Mouse (Mus musculus): ENCODE measurements around the gene Krt14. TPM values are rescaled to one million over a fixed set of nuclear protein-coding genes. Genes with fewer than 3 reads are reported as not detected.
"Not testable (repeated sequence)": the region's sequence is repeated elsewhere in the genome, so short reads cannot be mapped to it uniquely, and the experiment has no call there.

The Krt14 gene
- 0.15 and 0.22 TPM in 2 replicates for polyA plus RNA-seq (2015; fragmentation: Nextera tagmentation; extraction: Ambion mirVana)

DNA sequence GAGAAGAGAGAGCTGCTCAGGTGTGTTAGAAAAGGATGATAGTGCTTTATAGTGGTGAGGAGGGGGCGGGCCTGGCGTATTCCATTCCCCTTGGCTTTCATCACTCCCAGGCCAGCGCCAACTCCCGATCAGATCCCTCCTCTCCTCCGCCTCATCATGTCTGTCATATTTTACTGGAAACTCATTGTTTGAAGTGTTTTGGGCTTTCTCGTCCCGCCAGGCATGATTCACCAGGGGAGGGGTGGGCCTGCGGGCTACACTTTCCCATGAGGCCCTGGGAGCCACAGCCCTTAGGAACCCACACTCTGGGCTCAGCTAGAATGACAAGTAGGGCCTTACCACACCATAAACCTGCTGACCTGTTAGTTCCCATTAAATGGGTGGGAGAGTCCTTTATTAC is at the start of gene Krt14:
TSS of gene Krt14 (minus strand) at position 51 of the 400 bp plus-strand sequence.
- no peak within 1 kb of the TSS for H3K27ac ChIP-seq
- no peaks in the 10 kb centered on the region for H3K4me1 ChIP-seq (replicated peaks)
- H3K9ac ChIP-seq (replicated peaks) = no peak within 1 kb of the TSS
- H3K27me3 ChIP-seq = no peaks in the 10 kb centered on the region
- H3K36me3 ChIP-seq = no peaks in the 10 kb centered on the region
- no peak within 1 kb of the TSS for H3K4me2 ChIP-seq (replicated peaks)
- 92% methylated on average over 8 of the region's 8 CpGs for WGBS
- H3K4me3 ChIP-seq (replicated peaks) = no peak within 1 kb of the TSS
- no peak for ATAC-seq
- no peaks in the 10 kb centered on the region for H3K9me3 ChIP-seq

DNA sequence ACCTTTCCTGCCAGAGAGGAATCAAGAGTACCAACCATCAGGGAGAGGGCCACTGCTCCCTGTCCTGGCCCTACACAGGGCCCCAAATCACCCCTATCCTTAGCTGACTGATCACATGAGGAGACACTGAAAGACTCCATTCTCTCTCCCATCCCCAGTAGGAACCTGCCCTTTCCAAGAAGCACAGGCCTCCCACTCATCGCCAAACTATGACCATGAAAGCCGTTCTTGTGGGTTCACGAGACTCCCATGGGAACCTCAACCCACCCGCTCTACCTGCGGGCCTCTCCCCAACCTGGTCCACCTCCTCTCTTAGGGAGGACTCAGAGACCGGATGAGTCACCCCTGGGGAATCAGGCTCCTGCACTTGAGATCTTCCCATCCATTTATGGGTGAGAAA is 48.2 kb upstream of the Krt14 start:
- H3K9me3 ChIP-seq = no peaks in the 10 kb centered on the region
- H3K4me3 ChIP-seq (replicated peaks) = no peak overlapping the region
- H3K36me3 ChIP-seq = no peaks in the 10 kb centered on the region
- 0 out of 2 replicates have a peak, but pooled peaks cover 3% of the 10 kb centered on the region for H3K4me1 ChIP-seq (replicated peaks)
- WGBS = 97% methylated on average over 6 of the region's 6 CpGs
- H3K4me2 ChIP-seq (replicated peaks) = no peak overlapping the region
- no peak overlapping the region for H3K27ac ChIP-seq
- ATAC-seq = no peak
- H3K27me3 ChIP-seq = no peaks in the 10 kb centered on the region
- no peak overlapping the region for H3K9ac ChIP-seq (replicated peaks)

DNA sequence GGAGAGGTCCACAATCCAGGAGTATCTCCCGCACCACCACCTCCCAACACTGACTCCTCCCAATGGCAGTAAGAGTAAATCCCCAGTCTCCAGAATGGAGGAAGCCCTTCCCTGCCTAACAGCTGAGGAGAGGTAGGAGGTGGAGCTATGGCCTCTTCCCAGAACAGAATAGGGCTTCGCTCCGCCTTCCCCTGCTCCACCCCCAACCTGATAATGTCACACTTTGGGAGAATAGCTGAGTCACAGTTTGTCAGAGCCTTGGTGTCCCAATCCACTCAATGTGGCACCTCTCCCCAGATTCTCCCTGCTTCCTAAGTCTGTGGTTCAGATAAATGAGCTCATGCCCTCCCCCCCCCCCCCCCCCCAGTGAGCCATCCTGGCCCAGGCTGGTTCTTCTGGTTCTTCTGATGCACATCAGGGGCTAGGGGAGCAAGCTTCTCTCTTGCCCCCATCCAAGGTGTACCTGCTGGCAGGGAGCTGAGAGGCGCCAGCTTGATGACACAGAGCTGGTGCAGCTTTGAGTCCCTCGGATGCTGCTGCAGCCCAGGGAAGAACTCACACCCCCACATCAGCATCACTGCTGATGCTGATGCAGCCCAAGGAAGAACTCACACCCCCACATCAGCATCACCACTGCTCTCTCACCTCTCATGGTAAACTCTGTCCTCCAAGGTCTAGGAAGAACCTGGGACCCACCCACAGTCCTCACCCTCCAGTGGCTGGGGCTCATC is 47.2 kb upstream of the Krt14 start:
- H3K27ac ChIP-seq = no peak overlapping the region
- no peaks in the 10 kb centered on the region for H3K9me3 ChIP-seq
- H3K4me3 ChIP-seq (replicated peaks) = no peak overlapping the region
- no peak for ATAC-seq
- H3K4me1 ChIP-seq (replicated peaks) = 0 out of 2 replicates have a peak, but pooled peaks cover 3% of the 10 kb centered on the region
- no peak overlapping the region for H3K4me2 ChIP-seq (replicated peaks)
- H3K36me3 ChIP-seq = no peaks in the 10 kb centered on the region
- no peaks in the 10 kb centered on the region for H3K27me3 ChIP-seq
- 72% methylated on average over 5 of the region's 5 CpGs for WGBS
- H3K9ac ChIP-seq (replicated peaks) = no peak overlapping the region

DNA sequence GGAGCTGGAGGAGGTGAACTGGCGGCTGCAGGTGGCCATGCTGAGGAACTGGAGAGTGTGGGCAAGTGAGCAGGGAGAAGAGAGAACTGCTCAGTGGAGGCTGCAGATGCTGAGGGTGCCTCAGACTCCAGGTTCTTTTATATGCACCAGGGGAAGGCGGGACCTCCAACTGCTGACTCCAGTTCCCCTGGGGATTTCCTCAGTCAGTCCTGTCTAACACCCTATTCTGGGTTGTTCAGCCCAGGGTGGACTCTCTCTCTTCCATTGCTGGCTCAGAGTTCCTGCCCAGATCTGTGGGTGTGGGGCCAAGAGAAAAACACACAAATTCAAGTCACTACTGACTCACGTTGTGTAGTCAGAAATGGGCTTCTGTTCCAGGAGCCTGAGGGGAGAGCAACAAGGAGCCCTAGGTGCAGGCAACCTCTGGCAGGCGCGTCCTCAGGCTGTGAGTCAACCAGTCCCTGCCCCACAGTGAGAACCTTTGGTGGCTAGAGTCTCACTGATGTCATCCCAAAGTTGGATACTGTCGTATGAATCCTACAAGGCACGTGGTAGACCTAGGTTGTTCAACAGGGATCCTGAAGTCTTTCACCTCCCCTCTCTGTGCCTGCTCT is 41.6 kb upstream of the Krt14 start, which contains the start of gene Krt16:
TSS of gene Krt16 (minus strand) at position 51 of the 614 bp plus-strand sequence.
- WGBS = 88% methylated on average over 7 of the region's 7 CpGs
- H3K27ac ChIP-seq = no peak within 1 kb of the TSS
- no peaks in the 10 kb centered on the region for H3K4me1 ChIP-seq (replicated peaks)
- H3K36me3 ChIP-seq = no peaks in the 10 kb centered on the region
- ATAC-seq = no peak
- no peaks in the 10 kb centered on the region for H3K9me3 ChIP-seq
- no peak within 1 kb of the TSS for H3K9ac ChIP-seq (replicated peaks)
- H3K4me3 ChIP-seq (replicated peaks) = no peak within 1 kb of the TSS
- H3K27me3 ChIP-seq = no peaks in the 10 kb centered on the region
- H3K4me2 ChIP-seq (replicated peaks) = no peak within 1 kb of the TSS

DNA sequence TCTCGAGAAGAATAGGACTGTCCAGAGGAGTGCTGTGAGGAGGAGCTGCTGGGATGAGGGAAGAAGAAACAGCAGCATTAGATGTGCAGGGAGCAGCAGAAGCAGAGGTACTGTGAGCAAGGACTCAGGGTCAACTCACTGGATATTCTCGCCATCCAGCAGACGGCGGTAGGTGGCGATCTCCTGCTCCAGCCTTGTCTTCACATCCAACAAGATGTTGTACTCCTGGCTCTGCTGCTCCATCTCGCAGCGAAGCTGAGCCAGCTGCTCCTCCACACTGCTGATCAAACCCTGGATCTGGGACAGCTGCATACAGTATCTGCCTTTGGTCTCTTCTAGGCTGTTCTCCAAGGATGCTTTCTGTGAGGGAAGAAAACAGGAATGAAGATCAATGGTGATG is 39.1 kb upstream of the Krt14 start:
- H3K4me2 ChIP-seq (replicated peaks); H3K4me3 ChIP-seq (replicated peaks); H3K27me3 ChIP-seq; H3K9me3 ChIP-seq; H3K4me1 ChIP-seq (replicated peaks); H3K36me3 ChIP-seq; H3K27ac ChIP-seq; ATAC-seq; H3K9ac ChIP-seq (replicated peaks): not testable (repeated sequence)
- WGBS = 73% methylated on average over 7 of the region's 7 CpGs

DNA sequence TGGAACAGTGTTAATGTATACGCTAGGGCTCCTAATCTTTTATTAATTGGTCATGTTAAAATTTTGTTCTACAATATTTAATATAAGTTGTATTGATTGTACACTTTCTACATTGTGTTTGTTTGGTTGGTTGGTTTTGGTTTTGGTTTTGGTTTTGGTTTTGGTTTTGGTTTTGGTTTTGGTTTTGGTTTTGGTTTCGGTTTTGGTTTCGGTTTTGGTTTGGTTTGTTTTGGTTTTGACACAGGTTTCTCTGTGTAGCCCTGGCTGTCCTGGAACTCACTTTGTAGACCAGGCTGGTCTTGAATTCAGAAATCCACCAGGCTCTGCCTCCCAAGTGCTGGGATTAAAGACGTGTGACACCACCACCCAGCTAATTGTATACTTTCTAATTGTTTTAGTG is 32.9 kb upstream of the Krt14 start:
- not testable (repeated sequence) for H3K4me3 ChIP-seq (replicated peaks); ATAC-seq; H3K27me3 ChIP-seq; H3K9me3 ChIP-seq; H3K9ac ChIP-seq (replicated peaks); H3K36me3 ChIP-seq; H3K4me1 ChIP-seq (replicated peaks); H3K4me2 ChIP-seq (replicated peaks); H3K27ac ChIP-seq
- WGBS = 90% methylated on average over 4 of the region's 4 CpGs

DNA sequence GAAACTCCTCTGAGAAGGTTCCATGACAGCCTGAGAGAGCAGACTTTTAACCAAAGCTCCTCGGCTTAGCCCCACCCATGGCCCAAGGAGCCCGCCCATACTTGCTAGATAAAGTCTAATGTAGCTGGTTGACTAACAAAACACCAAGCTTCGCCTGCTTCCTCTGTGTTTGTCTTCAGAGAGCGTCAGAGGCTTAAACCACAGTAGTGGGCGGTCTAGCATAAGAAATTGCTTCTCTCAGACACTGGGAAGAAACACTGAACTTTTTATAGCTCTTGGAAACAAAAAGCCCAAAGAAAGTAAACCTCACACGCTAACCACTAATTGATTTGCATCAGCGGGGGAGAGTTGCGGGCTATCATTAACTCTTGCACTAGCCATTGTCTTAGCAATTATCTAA is 14.4 kb upstream of the Krt14 start:
- Histone ChIP-seq H3K27me3 (no peaks in the 10 kb centered on the region), H3K4me3 (replicated peaks) (no peak overlapping the region), H3K4me2 (replicated peaks) (no peak overlapping the region), H3K27ac (no peak overlapping the region), H3K9me3 (peaks cover 9% of the 10 kb centered on the region; the same call in 1 of the 2 replicates), H3K9ac (replicated peaks) (no peak overlapping the region), H3K36me3 (no peaks in the 10 kb centered on the region), H3K4me1 (replicated peaks) (no peaks in the 10 kb centered on the region)
- ATAC-seq = no peak
- 73% methylated on average over 8 of the region's 8 CpGs for WGBS

DNA sequence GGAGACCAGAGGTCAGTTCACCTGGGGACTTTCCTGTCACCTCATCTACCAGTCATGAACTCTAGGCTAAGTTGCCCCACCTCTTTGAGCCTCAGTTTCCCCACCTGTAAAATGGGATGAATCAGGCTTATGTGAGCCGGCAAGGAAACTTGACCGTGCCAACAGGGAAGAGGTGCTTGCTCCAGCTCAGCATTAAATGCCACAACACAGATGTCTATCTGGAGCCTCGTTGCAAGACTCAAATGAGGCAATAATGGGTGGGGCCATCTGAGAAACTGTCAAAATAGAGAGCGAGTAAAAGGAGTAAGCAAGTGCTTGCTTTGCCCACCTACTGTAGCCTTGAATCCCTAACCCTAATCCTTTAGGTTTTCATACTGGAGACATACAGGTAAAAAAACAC is 12.0 kb upstream of the Krt14 start:
- Histone ChIP-seq H3K36me3 (no peaks in the 10 kb centered on the region), H3K27ac (no peak overlapping the region), H3K9me3 (no peaks in the 10 kb centered on the region), H3K9ac (replicated peaks) (no peak overlapping the region), H3K4me3 (replicated peaks) (no peak overlapping the region), H3K27me3 (no peaks in the 10 kb centered on the region), H3K4me1 (replicated peaks) (no peaks in the 10 kb centered on the region), H3K4me2 (replicated peaks) (no peak overlapping the region)
- ATAC-seq = no peak
- 86% methylated on average over 4 of the region's 4 CpGs for WGBS

DNA sequence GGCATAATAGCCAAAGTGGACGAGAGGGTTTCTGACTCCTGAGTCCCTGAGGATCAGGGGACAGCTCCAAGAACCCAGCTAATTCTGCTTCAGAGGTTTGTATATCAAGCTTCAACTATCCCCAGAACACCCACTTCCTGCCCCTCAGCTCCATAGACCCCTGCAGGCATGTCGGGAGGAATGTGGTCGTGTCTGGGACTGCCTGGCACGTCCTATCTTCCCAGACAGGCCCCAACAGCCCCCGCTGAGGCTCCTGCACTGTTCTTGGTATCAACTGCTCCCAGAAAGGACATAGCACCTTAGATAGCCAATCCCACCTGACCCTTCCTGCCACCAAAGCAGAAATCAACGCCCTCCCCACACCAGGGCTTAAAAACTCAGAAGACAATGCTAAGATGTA is 1.2 kb upstream of the Krt14 start:
- Histone ChIP-seq H3K27me3 (no peaks in the 10 kb centered on the region), H3K4me3 (replicated peaks) (no peak overlapping the region), H3K9ac (replicated peaks) (no peak overlapping the region), H3K4me2 (replicated peaks) (no peak overlapping the region), H3K9me3 (no peaks in the 10 kb centered on the region), H3K27ac (no peak overlapping the region), H3K36me3 (no peaks in the 10 kb centered on the region), H3K4me1 (replicated peaks) (no peaks in the 10 kb centered on the region)
- no peak for ATAC-seq
- WGBS = 66% methylated on average over 6 of the region's 6 CpGs

DNA sequence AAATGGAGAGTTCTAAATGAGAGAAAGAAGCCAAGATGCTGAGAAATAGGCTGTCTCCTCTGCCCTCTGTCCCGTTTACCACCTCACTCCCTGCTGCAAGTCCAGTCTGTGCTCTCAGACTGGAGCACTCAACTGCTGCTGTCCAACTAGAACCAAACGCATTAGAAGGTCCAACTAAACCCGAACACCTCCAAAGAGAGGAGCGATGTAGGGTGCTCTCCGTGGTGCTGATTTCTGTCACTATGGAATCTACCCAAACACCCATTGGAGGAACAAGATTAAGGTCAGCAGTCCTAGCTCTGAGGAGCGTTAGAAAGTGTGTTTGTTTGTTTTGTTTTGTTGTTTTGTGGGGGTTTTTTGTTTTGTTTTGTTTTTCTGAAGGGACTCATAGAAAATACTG is 3.9 kb downstream of the Krt14 start:
- 23% methylated on average over 6 of the region's 6 CpGs for WGBS
- H3K27me3 ChIP-seq = no peaks in the 10 kb centered on the region

DNA sequence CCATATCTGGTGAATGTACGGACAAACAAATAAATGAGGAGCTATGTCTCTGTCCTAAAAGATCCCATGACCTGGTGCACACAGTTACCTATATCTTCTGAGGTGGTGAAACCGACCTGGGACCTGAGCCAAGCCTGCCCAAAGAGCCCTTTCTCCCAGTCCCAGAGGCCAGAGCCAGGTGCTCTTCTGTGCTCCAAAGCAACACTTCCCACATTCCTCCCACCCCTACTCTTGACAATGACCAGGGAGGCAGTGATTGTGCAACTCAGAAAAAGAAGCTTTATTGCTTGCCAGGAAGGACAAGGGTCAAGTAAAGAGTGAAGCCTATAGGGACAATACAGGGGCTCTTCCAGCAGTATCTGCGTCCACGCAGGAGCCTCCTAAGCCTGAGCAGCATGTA is 4.4 kb downstream of the Krt14 start:
- no peaks in the 10 kb centered on the region for H3K36me3 ChIP-seq
- no peaks in the 10 kb centered on the region for H3K27me3 ChIP-seq

More for the DNA sequence above, 3.9 kb downstream of the Krt14 start:
- ATAC-seq = no peak
- Histone ChIP-seq H3K9me3 (no peaks in the 10 kb centered on the region), H3K9ac (replicated peaks) (no peak overlapping the region), H3K4me1 (replicated peaks) (no peaks in the 10 kb centered on the region), H3K4me2 (replicated peaks) (no peak overlapping the region), H3K4me3 (replicated peaks) (no peak overlapping the region), H3K36me3 (no peaks in the 10 kb centered on the region), H3K27ac (no peak overlapping the region)

DNA sequence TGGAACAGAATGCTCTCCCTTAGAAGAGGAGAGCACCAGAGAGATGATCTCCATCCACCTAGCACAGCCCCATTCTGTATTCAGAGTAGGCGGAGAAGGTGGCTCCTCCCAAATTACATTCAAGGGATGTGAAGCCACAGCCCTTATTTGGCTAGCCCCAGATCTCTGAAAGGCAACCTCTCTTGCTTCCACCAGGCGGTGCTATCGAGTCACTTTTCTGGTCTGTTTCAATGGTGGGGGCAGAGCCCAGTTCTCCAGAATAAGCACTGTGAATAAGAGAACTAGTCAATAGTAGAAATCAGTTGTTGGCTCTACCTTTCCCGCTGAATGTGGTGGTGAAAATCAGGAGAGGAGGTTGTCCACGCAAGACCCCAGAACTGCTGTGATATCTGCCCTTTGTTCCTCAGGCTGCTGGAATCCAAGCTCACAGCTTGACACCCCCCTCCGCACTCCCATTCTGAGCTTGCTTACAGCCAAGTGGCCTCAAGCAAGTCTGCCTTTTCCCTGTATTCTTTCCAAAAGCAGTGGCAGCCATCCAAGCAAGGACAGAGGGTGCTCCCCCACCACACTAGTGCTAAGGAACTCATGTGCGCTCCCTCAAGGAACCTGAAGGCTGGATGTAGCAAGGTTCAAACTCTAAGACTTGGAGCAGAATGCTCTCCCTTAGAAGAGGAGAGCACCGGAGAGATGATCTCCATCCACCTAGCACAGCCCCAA is 7.1 kb downstream of the Krt14 start:
- Histone ChIP-seq H3K4me1 (replicated peaks) (no peaks in the 10 kb centered on the region), H3K36me3 (no peaks in the 10 kb centered on the region), H3K27me3 (no peaks in the 10 kb centered on the region), H3K27ac (no peak overlapping the region), H3K4me3 (replicated peaks) (no peak overlapping the region), H3K9ac (replicated peaks) (no peak overlapping the region), H3K4me2 (replicated peaks) (no peak overlapping the region), H3K9me3 (no peaks in the 10 kb centered on the region)
- no peak for ATAC-seq
- 41% methylated on average over 8 of the region's 8 CpGs for WGBS

More for the DNA sequence above, 4.4 kb downstream of the Krt14 start:
- H3K27ac ChIP-seq = no peak overlapping the region
- WGBS = 82% methylated on average over 4 of the region's 4 CpGs
- no peak overlapping the region for H3K4me2 ChIP-seq (replicated peaks)
- H3K4me1 ChIP-seq (replicated peaks) = no peaks in the 10 kb centered on the region
- no peak overlapping the region for H3K4me3 ChIP-seq (replicated peaks)
- H3K9ac ChIP-seq (replicated peaks) = no peak overlapping the region
- H3K9me3 ChIP-seq = no peaks in the 10 kb centered on the region
- no peak for ATAC-seq
